Mouse (Mus musculus): Measurements from ENCODE around the gene Grip2. TPM values are rescaled to one million over a fixed set of nuclear protein-coding genes. Genes with fewer than 3 reads are reported as not detected.

The Grip2 gene
- total RNA-seq, 2 experiments from 2014 or later, result not detected

Other genes with a start within 250 kb of the Grip2 start
- gene Slc6a6, start 143.2 kb downstream of the Grip2 start, total RNA-seq (2015), result 30.6 and 34.6 TPM in 2 replicates
- 20.7 and 26.7 TPM in 2 replicates for gene Slc6a6, start 143.2 kb downstream of the Grip2 start, total RNA-seq (2017)
- gene Ccdc174, start 50.8 kb upstream of the Grip2 start, total RNA-seq (2015), result 35.5 and 36.3 TPM in 2 replicates
- gene Ccdc174, start 50.8 kb upstream of the Grip2 start, total RNA-seq (2017), result 38.0 and 54.6 TPM in 2 replicates
- gene 4930590J08Rik, start 75.6 kb upstream of the Grip2 start, total RNA-seq (2015), result 0.69 and 0.78 TPM in 2 replicates
- 0.37 TPM in 1 of 2 replicates, not detected in the other for gene 4930590J08Rik, start 75.6 kb upstream of the Grip2 start, total RNA-seq (2017)
- 0.24 and 0.32 TPM in 2 replicates for gene Fgd5, start 151.6 kb upstream of the Grip2 start, total RNA-seq (2015)
- gene Fgd5, start 151.6 kb upstream of the Grip2 start, total RNA-seq (2017), result 0.41 TPM in 1 of 2 replicates, not detected in the other